Mouse (Mus musculus): ENCODE data around the gene Plekhm2. TPM values are rescaled to one million over a fixed set of nuclear protein-coding genes. Genes with fewer than 3 reads are reported as not detected.

Plekhm2 gene
- polyA plus RNA-seq (2014; fragmentation: Nextera tagmentation; extraction: Ambion mirVana) = 2.9 and 3.5 TPM in 2 replicates

DNA sequence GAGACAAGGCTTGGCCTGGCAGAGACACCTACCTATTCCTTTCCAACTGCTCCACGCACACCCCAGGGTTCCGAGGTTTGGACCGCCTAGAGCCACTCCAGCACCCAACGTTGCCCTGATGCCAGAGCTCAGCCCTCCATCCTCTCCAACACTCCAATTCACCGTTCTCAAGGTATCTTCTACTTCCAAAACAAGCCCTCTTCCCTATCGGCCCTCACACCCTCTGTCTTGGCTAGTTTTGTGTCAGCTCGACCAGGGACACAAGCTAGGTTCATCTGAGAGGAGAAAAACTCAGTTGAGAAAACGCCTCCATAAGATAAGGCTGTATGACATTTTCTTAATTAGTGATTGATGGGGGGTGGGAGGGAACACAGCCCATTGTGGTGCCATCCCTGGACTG is at the start of gene Plekhm2:
TSS of gene Plekhm2 (minus strand) at position 101 of the 400 bp plus-strand sequence.
- no peaks in the 10 kb centered on the region for H3K27me3 ChIP-seq (ENCODE audit: control insufficient read depth, insufficient read depth, low read length)
- peaks cover 5% of the 10 kb centered on the region for H3K4me1 ChIP-seq (ENCODE audit: control insufficient read depth, insufficient read depth, low read length)
- peak within 1 kb of the TSS; percentile 35; the same call in 1 of the 2 replicates for H3K27ac ChIP-seq (replicated peaks; ENCODE audit: low read depth, low read length)
- H3K9me3 ChIP-seq (replicated peaks; ENCODE audit: control insufficient read depth, low read length) = no peaks in the 10 kb centered on the region
- peak within 1 kb of the TSS; percentile 87 for H3K4me2 ChIP-seq (ENCODE audit: low read depth, low read length)
- H3K36me3 ChIP-seq (replicated peaks; ENCODE audit: control insufficient read depth, insufficient read depth, low read depth, low read length) = no peaks in the 10 kb centered on the region
- ATAC-seq (replicated peaks; ENCODE audit: insufficient number of reproducible peaks, low FRiP score, low TSS enrichment, low read depth) (peak; percentile 7; the same call in 1 of the 2 replicates), DNase-seq (ENCODE audit: low spot score) (no peak)
- 74% methylated on average over 8 of the region's 8 CpGs for WGBS
- H3K9ac ChIP-seq (replicated peaks; ENCODE audit: low read length) = peak within 1 kb of the TSS; percentile 97
- peak within 1 kb of the TSS; percentile 82 for H3K4me3 ChIP-seq (ENCODE audit: low read depth, low read length)

GRCm38 (mm10) chr4:141713598-141714142 is 49.0 kb upstream of the Plekhm2 start:
- H3K4me3 ChIP-seq (ENCODE audit: low read depth, low read length) = no peak overlapping the region
- H3K9me3 ChIP-seq (replicated peaks; ENCODE audit: control insufficient read depth, low read length) = no peaks in the 10 kb centered on the region
- no peak overlapping the region for H3K9ac ChIP-seq (replicated peaks; ENCODE audit: low read length)
- ATAC-seq (replicated peaks; ENCODE audit: insufficient number of reproducible peaks, low FRiP score, low TSS enrichment, low read depth) (no peak), DNase-seq (ENCODE audit: low spot score) (no peak)
- no peak overlapping the region for H3K27ac ChIP-seq (replicated peaks; ENCODE audit: low read depth, low read length)
- H3K4me2 ChIP-seq (ENCODE audit: low read depth, low read length) = no peak overlapping the region
- 85% methylated on average over 5 of the region's 5 CpGs for WGBS
- H3K27me3 ChIP-seq (ENCODE audit: control insufficient read depth, insufficient read depth, low read length) = no peaks in the 10 kb centered on the region
- peaks cover 8% of the 10 kb centered on the region; the same call in 1 of the 2 replicates for H3K36me3 ChIP-seq (replicated peaks; ENCODE audit: control insufficient read depth, insufficient read depth, low read depth, low read length)
- H3K4me1 ChIP-seq (ENCODE audit: control insufficient read depth, insufficient read depth, low read length) = peaks cover 3% of the 10 kb centered on the region; the same call in 1 of the 2 replicates

- H3K36me3 ChIP-seq (replicated peaks; ENCODE audit: control insufficient read depth, insufficient read depth, low read depth, low read length) = peaks cover 9% of the 10 kb centered on the region; the same call in 1 of the 2 replicates
- WGBS = 96% methylated on average over 1 of the region's 1 CpGs
- no peaks in the 10 kb centered on the region for H3K9me3 ChIP-seq (replicated peaks; ENCODE audit: control insufficient read depth, low read length)
- H3K27me3 ChIP-seq (ENCODE audit: control insufficient read depth, insufficient read depth, low read length) = no peaks in the 10 kb centered on the region
- peaks cover 3% of the 10 kb centered on the region; the same call in 1 of the 2 replicates for H3K4me1 ChIP-seq (ENCODE audit: control insufficient read depth, insufficient read depth, low read length)
- H3K4me2 ChIP-seq (ENCODE audit: low read depth, low read length) = no peak overlapping the region
- ATAC-seq (replicated peaks; ENCODE audit: insufficient number of reproducible peaks, low FRiP score, low TSS enrichment, low read depth) (no peak), DNase-seq (ENCODE audit: low spot score) (no peak)
- no peak overlapping the region for H3K4me3 ChIP-seq (ENCODE audit: low read depth, low read length)
- no peak overlapping the region for H3K9ac ChIP-seq (replicated peaks; ENCODE audit: low read length)
- H3K27ac ChIP-seq (replicated peaks; ENCODE audit: low read depth, low read length) = no peak overlapping the region
Observed at GRCm38 (mm10) chr4:141711250-141711649, 46.6 kb upstream of the Plekhm2 start.

DNA sequence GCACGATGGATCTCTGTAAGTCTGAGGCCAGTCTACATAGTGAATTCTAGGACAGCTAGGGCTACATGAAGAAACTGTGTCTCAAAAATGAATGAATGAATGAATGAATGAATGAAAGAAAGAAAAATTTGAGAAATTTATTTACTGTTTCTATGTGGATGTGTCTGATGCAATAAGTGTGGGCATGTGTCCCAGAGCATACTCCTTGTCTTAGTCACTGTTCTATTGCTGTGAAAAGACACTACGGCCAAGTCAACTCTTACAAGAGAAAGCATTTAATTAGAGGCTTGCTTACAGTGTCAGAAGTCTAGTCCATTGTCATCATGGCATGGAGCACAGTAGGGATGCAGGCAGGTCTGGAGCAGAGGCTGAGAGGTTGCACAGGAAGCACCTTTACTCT is 44.3 kb upstream of the Plekhm2 start:
- H3K9ac ChIP-seq (replicated peaks; ENCODE audit: low read length) = no peak overlapping the region
- no peaks in the 10 kb centered on the region for H3K4me1 ChIP-seq (ENCODE audit: control insufficient read depth, insufficient read depth, low read length)
- no peak overlapping the region for H3K4me3 ChIP-seq (ENCODE audit: low read depth, low read length)
- no peak for ATAC-seq (replicated peaks; ENCODE audit: insufficient number of reproducible peaks, low FRiP score, low TSS enrichment, low read depth)
- no peaks in the 10 kb centered on the region for H3K27me3 ChIP-seq (ENCODE audit: control insufficient read depth, insufficient read depth, low read length)
- H3K27ac ChIP-seq (replicated peaks; ENCODE audit: low read depth, low read length) = no peak overlapping the region
- no peak overlapping the region for H3K4me2 ChIP-seq (ENCODE audit: low read depth, low read length)
- H3K9me3 ChIP-seq (replicated peaks; ENCODE audit: control insufficient read depth, low read length) = no peaks in the 10 kb centered on the region
- DNase-seq (ENCODE audit: low spot score) = no peak
- H3K36me3 ChIP-seq (replicated peaks; ENCODE audit: control insufficient read depth, insufficient read depth, low read depth, low read length) = peaks cover 10% of the 10 kb centered on the region; the same call in 1 of the 2 replicates
- 96% methylated on average over 2 of the region's 2 CpGs for WGBS

DNA sequence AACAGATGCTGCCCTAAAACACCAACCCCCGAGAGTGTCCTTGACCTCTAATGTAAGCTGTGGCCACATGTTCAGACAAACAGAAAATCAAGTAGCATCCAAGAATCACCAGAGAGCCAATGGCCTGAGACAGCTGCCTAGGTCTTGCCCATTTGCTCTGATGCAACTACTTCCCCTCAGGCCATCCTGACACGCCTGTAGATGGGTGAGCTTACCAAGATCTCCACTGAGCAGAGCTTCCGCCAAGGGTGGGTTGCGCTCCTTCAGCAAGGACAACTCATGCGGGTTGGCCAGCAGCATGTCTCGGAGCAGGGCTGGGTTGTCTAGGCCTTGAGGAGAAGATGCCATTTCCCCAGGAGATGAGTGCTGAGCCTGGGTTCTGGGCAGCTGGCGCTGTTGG is 43.3 kb upstream of the Plekhm2 start:
- peaks cover 9% of the 10 kb centered on the region; the same call in 1 of the 2 replicates for H3K36me3 ChIP-seq (replicated peaks; ENCODE audit: control insufficient read depth, insufficient read depth, low read depth, low read length)
- no peak for DNase-seq (ENCODE audit: low spot score)
- H3K4me3 ChIP-seq (ENCODE audit: low read depth, low read length) = no peak overlapping the region
- H3K9me3 ChIP-seq (replicated peaks; ENCODE audit: control insufficient read depth, low read length) = no peaks in the 10 kb centered on the region
- ATAC-seq (replicated peaks; ENCODE audit: insufficient number of reproducible peaks, low FRiP score, low TSS enrichment, low read depth) = no peak
- no peaks in the 10 kb centered on the region for H3K4me1 ChIP-seq (ENCODE audit: control insufficient read depth, insufficient read depth, low read length)
- WGBS = 88% methylated on average over 7 of the region's 7 CpGs
- no peak overlapping the region for H3K27ac ChIP-seq (replicated peaks; ENCODE audit: low read depth, low read length)
- H3K9ac ChIP-seq (replicated peaks; ENCODE audit: low read length) = no peak overlapping the region
- no peak overlapping the region for H3K4me2 ChIP-seq (ENCODE audit: low read depth, low read length)
- no peaks in the 10 kb centered on the region for H3K27me3 ChIP-seq (ENCODE audit: control insufficient read depth, insufficient read depth, low read length)

DNA sequence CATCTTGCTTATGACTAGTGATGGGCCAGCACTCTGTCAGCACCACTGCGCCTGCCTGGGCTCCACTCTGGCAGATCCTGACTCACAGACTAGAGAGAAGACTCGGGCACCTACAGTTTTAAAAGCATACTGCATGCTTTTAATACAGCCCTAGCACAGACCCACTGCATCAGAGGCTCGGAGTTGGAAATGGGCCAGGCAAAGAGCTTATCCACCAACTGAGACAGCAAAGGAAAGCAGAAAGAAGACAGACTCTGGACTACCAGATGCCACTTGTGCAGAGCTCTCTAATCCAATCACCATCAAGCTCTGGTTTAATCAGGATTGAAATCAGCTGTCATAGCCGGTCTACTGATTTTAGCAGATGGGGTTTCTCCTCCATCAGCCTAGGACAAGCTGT is 40.6 kb upstream of the Plekhm2 start:
- Histone ChIP-seq H3K4me1 (ENCODE audit: control insufficient read depth, insufficient read depth, low read length) (no peaks in the 10 kb centered on the region), H3K9ac (replicated peaks; ENCODE audit: low read length) (no peak overlapping the region), H3K27ac (replicated peaks; ENCODE audit: low read depth, low read length) (no peak overlapping the region), H3K9me3 (replicated peaks; ENCODE audit: control insufficient read depth, low read length) (no peaks in the 10 kb centered on the region), H3K27me3 (ENCODE audit: control insufficient read depth, insufficient read depth, low read length) (no peaks in the 10 kb centered on the region), H3K4me2 (ENCODE audit: low read depth, low read length) (no peak overlapping the region), H3K36me3 (replicated peaks; ENCODE audit: control insufficient read depth, insufficient read depth, low read depth, low read length) (peaks cover 2% of the 10 kb centered on the region; the same call in 1 of the 2 replicates), H3K4me3 (ENCODE audit: low read depth, low read length) (no peak overlapping the region)
- WGBS = 85% methylated on average over 4 of the region's 4 CpGs
- no peak for ATAC-seq (replicated peaks; ENCODE audit: insufficient number of reproducible peaks, low FRiP score, low TSS enrichment, low read depth)
- no peak for DNase-seq (ENCODE audit: low spot score)

GRCm38 (mm10) chr4:141704625-141705024 is 39.9 kb upstream of the Plekhm2 start:
- Histone ChIP-seq H3K4me3 (ENCODE audit: low read depth, low read length) (no peak overlapping the region), H3K36me3 (replicated peaks; ENCODE audit: control insufficient read depth, insufficient read depth, low read depth, low read length) (peaks cover 2% of the 10 kb centered on the region; the same call in 1 of the 2 replicates), H3K4me2 (ENCODE audit: low read depth, low read length) (no peak overlapping the region), H3K9ac (replicated peaks; ENCODE audit: low read length) (no peak overlapping the region), H3K27me3 (ENCODE audit: control insufficient read depth, insufficient read depth, low read length) (no peaks in the 10 kb centered on the region), H3K4me1 (ENCODE audit: control insufficient read depth, insufficient read depth, low read length) (no peaks in the 10 kb centered on the region), H3K9me3 (replicated peaks; ENCODE audit: control insufficient read depth, low read length) (no peaks in the 10 kb centered on the region), H3K27ac (replicated peaks; ENCODE audit: low read depth, low read length) (no peak overlapping the region)
- ATAC-seq (replicated peaks; ENCODE audit: insufficient number of reproducible peaks, low FRiP score, low TSS enrichment, low read depth) (no peak), DNase-seq (ENCODE audit: low spot score) (no peak)
- 86% methylated on average over 2 of the region's 2 CpGs for WGBS

GRCm38 (mm10) chr4:141694719-141695118 is 30.0 kb upstream of the Plekhm2 start:
- 93% methylated on average over 8 of the region's 8 CpGs for WGBS
- Histone ChIP-seq H3K9me3 (replicated peaks; ENCODE audit: control insufficient read depth, low read length) (no peaks in the 10 kb centered on the region), H3K4me3 (ENCODE audit: low read depth, low read length) (no peak overlapping the region), H3K4me1 (ENCODE audit: control insufficient read depth, insufficient read depth, low read length) (no peaks in the 10 kb centered on the region), H3K27ac (replicated peaks; ENCODE audit: low read depth, low read length) (no peak overlapping the region), H3K4me2 (ENCODE audit: low read depth, low read length) (no peak overlapping the region), H3K27me3 (ENCODE audit: control insufficient read depth, insufficient read depth, low read length) (no peaks in the 10 kb centered on the region), H3K36me3 (replicated peaks; ENCODE audit: control insufficient read depth, insufficient read depth, low read depth, low read length) (peaks cover 10% of the 10 kb centered on the region), H3K9ac (replicated peaks; ENCODE audit: low read length) (no peak overlapping the region)
- no peak for DNase-seq (ENCODE audit: low spot score)
- ATAC-seq (replicated peaks; ENCODE audit: insufficient number of reproducible peaks, low FRiP score, low TSS enrichment, low read depth) = no peak

All from embryonic facial prominence, embryonic 11.5 days (tissue).